Mouse (Mus musculus): ENCODE results near the gene Osbpl9. TPM values are rescaled to one million over a fixed set of nuclear protein-coding genes. Genes with fewer than 3 reads are reported as not detected.

Osbpl9 gene
- polyA plus RNA-seq, 1 experiment from 2014 or later, result 28.6 TPM

DNA sequence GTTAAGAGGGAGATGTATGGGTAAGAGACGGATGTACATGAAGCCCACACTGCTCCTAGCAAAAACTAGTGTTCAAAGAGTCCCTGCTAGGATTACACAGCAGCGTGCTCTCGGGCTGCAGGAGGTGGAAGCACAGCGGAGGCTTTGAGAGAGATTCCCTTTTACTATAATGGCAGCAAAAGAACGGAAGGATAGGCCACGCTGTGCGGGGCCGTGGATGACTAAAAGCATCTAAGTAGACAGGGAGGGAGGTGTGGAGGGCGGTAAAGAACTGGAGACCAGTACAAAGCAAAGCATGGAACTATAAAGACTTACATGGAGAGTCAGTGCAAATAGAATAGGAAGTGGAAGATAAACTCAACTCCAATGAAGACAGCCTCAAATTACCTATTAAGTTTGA, 74.1 kb downstream of the Osbpl9 start:
- H3K9me3 ChIP-seq (replicated peaks; ENCODE audit: control insufficient read depth, low read length), result no peaks in the 10 kb centered on the region
- no peak overlapping the region for H3K9ac ChIP-seq (ENCODE audit: low read depth, low read length)
- no peak overlapping the region for H3K27ac ChIP-seq (ENCODE audit: low read length)
- no peaks in the 10 kb centered on the region for H3K36me3 ChIP-seq (ENCODE audit: control insufficient read depth, insufficient read depth)
- no peaks in the 10 kb centered on the region for H3K27me3 ChIP-seq (ENCODE audit: control insufficient read depth, insufficient read depth, low read depth, low read length)
- H3K4me3 ChIP-seq (ENCODE audit: low read depth, low read length), result no peak overlapping the region
- H3K4me1 ChIP-seq (ENCODE audit: control insufficient read depth, low read depth, low read length), result no peaks in the 10 kb centered on the region; the same call in 1 of the 2 replicates
- no peak overlapping the region for H3K4me2 ChIP-seq (ENCODE audit: low read depth, low read length)
- 79% methylated on average over 9 of the region's 9 CpGs for WGBS (ENCODE audit: insufficient replicate concordance)
- ATAC-seq (ENCODE audit: low read depth), result no peak

DNA sequence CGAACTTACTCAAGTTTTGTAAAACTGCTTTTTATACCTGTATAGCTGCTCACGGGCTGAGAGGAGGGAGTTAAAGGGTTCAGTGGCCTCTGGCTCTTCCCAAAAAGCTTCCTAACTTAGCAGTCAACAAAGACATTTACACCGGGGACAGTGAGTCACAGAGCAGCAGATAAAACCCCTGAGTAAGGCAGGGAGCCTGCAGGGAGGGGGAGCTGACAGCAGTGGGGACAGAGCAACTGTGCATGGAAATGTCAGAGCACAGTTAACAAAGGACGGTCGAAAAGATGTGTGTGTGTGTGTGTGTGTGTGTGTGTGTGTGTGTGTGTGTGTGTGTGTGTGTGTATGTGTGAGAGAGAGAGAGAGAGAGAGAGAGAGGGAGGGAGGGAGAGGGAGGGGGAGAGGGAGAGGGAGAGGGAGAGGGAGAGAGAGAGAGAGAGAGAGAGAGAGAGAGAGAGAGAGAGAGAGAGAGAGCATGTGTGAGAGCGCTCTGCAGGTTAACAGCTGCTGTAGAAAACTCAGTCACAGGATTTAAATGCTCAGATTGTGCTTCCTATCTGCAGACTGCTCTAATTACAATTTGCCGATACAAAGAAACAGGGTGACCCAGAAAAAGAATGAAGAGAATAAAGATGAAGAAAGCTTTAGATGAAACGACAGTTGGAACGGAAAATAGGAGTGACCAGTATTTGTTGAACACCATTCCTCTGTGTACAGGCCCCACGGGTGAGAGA, 75.1 kb downstream of the Osbpl9 start:
- H3K4me2 ChIP-seq (ENCODE audit: low read depth, low read length), result no peak overlapping the region
- H3K4me3 ChIP-seq (ENCODE audit: low read depth, low read length), result no peak overlapping the region
- WGBS (ENCODE audit: insufficient replicate concordance), result 54% methylated on average over 10 of the region's 10 CpGs
- peaks cover 3% of the 10 kb centered on the region for H3K4me1 ChIP-seq (ENCODE audit: control insufficient read depth, low read depth, low read length)
- H3K27ac ChIP-seq (ENCODE audit: low read length), result no peak overlapping the region
- H3K27me3 ChIP-seq (ENCODE audit: control insufficient read depth, insufficient read depth, low read depth, low read length), result no peaks in the 10 kb centered on the region
- no peaks in the 10 kb centered on the region for H3K36me3 ChIP-seq (ENCODE audit: control insufficient read depth, insufficient read depth)
- H3K9me3 ChIP-seq (replicated peaks; ENCODE audit: control insufficient read depth, low read length), result no peaks in the 10 kb centered on the region
- ATAC-seq (ENCODE audit: low read depth), result no peak
- no peak overlapping the region for H3K9ac ChIP-seq (ENCODE audit: low read depth, low read length)

DNA sequence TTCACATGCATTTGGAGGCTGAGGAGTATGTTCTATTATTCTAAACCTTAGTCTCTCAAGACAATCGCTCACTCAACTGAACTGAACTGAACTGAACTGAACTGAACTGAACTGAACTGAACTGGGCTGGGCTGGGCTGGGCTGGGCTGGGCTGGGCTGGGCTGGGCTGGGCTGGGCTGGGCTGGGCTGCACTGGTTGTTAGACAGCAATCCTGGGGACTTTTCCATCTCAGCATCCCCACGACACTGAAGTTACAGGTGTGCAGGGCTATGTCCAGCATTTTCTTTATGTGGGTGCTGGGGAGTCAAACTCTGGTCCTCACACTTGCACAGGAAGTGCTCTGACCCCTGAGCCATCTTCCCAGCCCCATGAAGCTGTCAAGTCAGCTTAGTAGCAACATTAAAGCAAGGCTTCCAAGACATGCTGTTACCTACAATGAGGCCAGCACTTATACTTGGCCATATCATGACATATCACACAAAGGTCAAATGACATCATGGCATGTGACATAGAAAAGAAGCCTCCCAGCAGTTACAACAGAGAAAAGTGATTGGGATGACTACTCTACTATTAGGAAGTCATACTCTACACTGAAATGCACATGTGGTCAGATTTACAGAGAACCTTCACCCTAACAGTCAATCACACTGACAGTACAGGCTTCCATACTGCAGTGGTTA, 76.2 kb downstream of the Osbpl9 start:
- no peak overlapping the region for H3K4me3 ChIP-seq (ENCODE audit: low read depth, low read length)
- no peaks in the 10 kb centered on the region for H3K9me3 ChIP-seq (replicated peaks; ENCODE audit: control insufficient read depth, low read length)
- ATAC-seq (ENCODE audit: low read depth), result no peak
- H3K27me3 ChIP-seq (ENCODE audit: control insufficient read depth, insufficient read depth, low read depth, low read length), result no peaks in the 10 kb centered on the region
- H3K36me3 ChIP-seq (ENCODE audit: control insufficient read depth, insufficient read depth), result no peaks in the 10 kb centered on the region
- no peak overlapping the region for H3K27ac ChIP-seq (ENCODE audit: low read length)
- WGBS (ENCODE audit: insufficient replicate concordance), result 66% methylated on average over 2 of the region's 2 CpGs
- H3K4me1 ChIP-seq (ENCODE audit: control insufficient read depth, low read depth, low read length), result peaks cover 3% of the 10 kb centered on the region
- no peak overlapping the region for H3K4me2 ChIP-seq (ENCODE audit: low read depth, low read length)
- H3K9ac ChIP-seq (ENCODE audit: low read depth, low read length), result no peak overlapping the region

DNA sequence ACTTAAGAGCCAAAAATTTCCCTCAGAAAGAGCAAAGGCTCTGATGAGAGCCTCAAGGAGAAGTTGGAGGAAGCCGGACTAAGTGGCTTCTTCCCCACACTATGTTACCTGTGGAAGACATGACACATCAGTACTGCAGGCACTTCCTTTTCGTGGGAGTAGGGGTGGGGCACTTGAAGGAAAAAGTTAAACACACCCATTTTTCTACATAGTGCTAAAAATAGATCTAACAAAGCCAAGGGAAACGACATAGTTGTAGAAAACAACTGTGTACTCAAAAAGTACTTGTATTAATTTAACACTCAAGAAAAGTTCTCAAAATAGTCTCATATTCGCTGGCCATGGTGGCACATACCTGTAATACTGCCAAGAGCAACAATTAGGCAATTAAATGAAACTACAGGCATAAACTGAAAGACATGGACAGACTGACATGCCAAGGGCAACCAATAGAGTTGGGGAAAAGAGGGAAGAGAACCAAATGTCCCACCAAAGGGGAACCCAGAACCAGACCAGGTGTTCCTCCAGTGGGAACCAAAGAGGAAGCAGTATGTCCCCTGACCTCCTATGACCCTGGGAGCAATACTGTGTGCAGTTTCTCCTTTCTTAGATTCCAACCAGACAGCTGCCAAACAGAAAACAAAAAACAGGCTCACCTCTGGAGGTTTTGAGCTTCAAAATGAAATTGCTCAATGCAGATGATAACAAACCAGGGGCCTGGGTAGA, 79.1 kb downstream of the Osbpl9 start:
- H3K4me3 ChIP-seq (ENCODE audit: low read depth, low read length), result no peak overlapping the region
- no peaks in the 10 kb centered on the region for H3K36me3 ChIP-seq (ENCODE audit: control insufficient read depth, insufficient read depth)
- H3K9me3 ChIP-seq (replicated peaks; ENCODE audit: control insufficient read depth, low read length), result no peaks in the 10 kb centered on the region
- H3K27ac ChIP-seq (ENCODE audit: low read length), result no peak overlapping the region
- H3K4me2 ChIP-seq (ENCODE audit: low read depth, low read length), result no peak overlapping the region
- H3K27me3 ChIP-seq (ENCODE audit: control insufficient read depth, insufficient read depth, low read depth, low read length), result no peaks in the 10 kb centered on the region
- H3K9ac ChIP-seq (ENCODE audit: low read depth, low read length), result no peak overlapping the region
- H3K4me1 ChIP-seq (ENCODE audit: control insufficient read depth, low read depth, low read length), result peaks cover 7% of the 10 kb centered on the region
- ATAC-seq (ENCODE audit: low read depth), result no peak
- 36% methylated on average over 4 of the region's 4 CpGs for WGBS (ENCODE audit: insufficient replicate concordance)

DNA sequence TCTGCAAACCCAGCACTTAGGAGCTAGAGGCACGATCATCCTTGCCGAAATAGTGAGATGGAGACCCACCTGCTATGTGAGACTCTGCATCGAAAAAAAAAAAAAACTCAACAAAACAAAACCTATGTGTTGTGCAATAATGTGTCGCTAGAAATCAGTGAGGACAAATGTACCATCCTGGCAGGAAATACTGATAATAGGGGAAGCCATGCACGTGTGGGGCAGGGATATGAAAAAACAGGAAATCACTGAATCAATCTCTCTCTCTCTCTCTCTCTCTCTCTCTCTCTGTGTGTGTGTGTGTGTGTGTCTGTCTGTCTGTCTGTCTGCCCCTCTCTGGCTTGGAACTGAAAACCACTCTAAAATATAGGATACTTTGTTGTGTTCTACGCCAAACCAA, 81.3 kb downstream of the Osbpl9 start:
- 40% methylated on average over 6 of the region's 6 CpGs for WGBS (ENCODE audit: insufficient replicate concordance)

DNA sequence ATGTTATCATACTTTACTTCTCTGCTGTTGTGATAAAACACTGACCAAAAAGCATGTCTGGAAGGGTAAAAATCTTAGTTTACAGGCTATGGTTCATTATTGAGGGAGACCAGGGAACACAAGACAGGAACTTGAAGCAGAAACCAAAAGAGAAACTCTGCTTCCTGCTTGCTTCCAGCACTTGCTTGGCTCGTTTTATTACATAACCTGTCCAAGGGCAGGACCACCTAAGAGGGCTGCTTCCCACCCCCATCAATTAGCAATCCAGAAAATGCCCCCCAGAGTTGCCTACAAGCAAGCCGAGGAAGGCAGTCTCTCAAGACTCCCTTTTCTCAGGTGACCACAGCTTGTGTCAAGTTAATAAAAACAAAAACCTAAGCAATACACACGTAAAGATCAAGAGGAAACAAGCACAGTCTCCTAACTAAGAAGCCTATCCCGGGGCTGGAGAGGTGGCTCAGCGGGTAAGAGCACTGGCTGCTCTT, 82.4 kb downstream of the Osbpl9 start:
- 56% methylated on average over 5 of the region's 5 CpGs for WGBS (ENCODE audit: insufficient replicate concordance)
- no peak for ATAC-seq (ENCODE audit: low read depth)
- Histone ChIP-seq H3K27ac (ENCODE audit: low read length) (no peak overlapping the region), H3K4me3 (ENCODE audit: low read depth, low read length) (no peak overlapping the region), H3K9ac (ENCODE audit: low read depth, low read length) (no peak overlapping the region), H3K4me2 (ENCODE audit: low read depth, low read length) (no peak overlapping the region), H3K9me3 (replicated peaks; ENCODE audit: control insufficient read depth, low read length) (no peaks in the 10 kb centered on the region), H3K27me3 (ENCODE audit: control insufficient read depth, insufficient read depth, low read depth, low read length) (no peaks in the 10 kb centered on the region), H3K36me3 (ENCODE audit: control insufficient read depth, insufficient read depth) (no peaks in the 10 kb centered on the region), H3K4me1 (ENCODE audit: control insufficient read depth, low read depth, low read length) (peaks cover 19% of the 10 kb centered on the region)

More for the DNA sequence above, 81.3 kb downstream of the Osbpl9 start:
- no peak overlapping the region for H3K4me2 ChIP-seq (ENCODE audit: low read depth, low read length)
- H3K9me3 ChIP-seq (replicated peaks; ENCODE audit: control insufficient read depth, low read length), result no peaks in the 10 kb centered on the region
- no peaks in the 10 kb centered on the region for H3K36me3 ChIP-seq (ENCODE audit: control insufficient read depth, insufficient read depth)
- ATAC-seq (ENCODE audit: low read depth), result no peak
- no peak overlapping the region for H3K27ac ChIP-seq (ENCODE audit: low read length)
- H3K27me3 ChIP-seq (ENCODE audit: control insufficient read depth, insufficient read depth, low read depth, low read length), result no peaks in the 10 kb centered on the region
- no peak overlapping the region for H3K4me3 ChIP-seq (ENCODE audit: low read depth, low read length)
- H3K4me1 ChIP-seq (ENCODE audit: control insufficient read depth, low read depth, low read length), result peaks cover 15% of the 10 kb centered on the region
- H3K9ac ChIP-seq (ENCODE audit: low read depth, low read length), result no peak overlapping the region

DNA sequence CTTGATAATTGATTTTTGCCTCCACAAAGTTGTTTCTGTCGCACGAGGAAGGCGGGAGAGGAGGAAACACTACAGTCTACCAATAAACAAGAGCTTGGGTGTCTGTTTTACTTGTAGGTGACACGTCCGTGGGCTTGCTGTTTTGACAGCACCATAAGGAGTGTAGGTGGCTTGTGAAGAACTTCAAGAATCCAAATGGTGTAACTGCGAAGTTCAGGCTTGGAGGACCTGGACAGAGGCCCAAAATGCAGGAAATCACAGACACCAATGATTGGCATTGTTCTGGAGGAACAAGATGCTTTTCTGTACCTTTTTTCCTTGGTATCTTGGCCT, 83.8 kb downstream of the Osbpl9 start:
- Histone ChIP-seq H3K4me3 (ENCODE audit: low read depth, low read length) (peak overlapping the region; percentile 66), H3K27ac (ENCODE audit: low read length) (peak overlapping the region; percentile 49), H3K9me3 (replicated peaks; ENCODE audit: control insufficient read depth, low read length) (no peaks in the 10 kb centered on the region), H3K9ac (ENCODE audit: low read depth, low read length) (peak overlapping the region; percentile 72), H3K36me3 (ENCODE audit: control insufficient read depth, insufficient read depth) (no peaks in the 10 kb centered on the region), H3K4me2 (ENCODE audit: low read depth, low read length) (peak overlapping the region; percentile 78), H3K4me1 (ENCODE audit: control insufficient read depth, low read depth, low read length) (peaks cover 25% of the 10 kb centered on the region), H3K27me3 (ENCODE audit: control insufficient read depth, insufficient read depth, low read depth, low read length) (no peaks in the 10 kb centered on the region)
- peak; percentile 4; the same call in 1 of the 2 replicates for ATAC-seq (ENCODE audit: low read depth)
- 5% methylated on average over 6 of the region's 6 CpGs for WGBS (ENCODE audit: insufficient replicate concordance)

DNA sequence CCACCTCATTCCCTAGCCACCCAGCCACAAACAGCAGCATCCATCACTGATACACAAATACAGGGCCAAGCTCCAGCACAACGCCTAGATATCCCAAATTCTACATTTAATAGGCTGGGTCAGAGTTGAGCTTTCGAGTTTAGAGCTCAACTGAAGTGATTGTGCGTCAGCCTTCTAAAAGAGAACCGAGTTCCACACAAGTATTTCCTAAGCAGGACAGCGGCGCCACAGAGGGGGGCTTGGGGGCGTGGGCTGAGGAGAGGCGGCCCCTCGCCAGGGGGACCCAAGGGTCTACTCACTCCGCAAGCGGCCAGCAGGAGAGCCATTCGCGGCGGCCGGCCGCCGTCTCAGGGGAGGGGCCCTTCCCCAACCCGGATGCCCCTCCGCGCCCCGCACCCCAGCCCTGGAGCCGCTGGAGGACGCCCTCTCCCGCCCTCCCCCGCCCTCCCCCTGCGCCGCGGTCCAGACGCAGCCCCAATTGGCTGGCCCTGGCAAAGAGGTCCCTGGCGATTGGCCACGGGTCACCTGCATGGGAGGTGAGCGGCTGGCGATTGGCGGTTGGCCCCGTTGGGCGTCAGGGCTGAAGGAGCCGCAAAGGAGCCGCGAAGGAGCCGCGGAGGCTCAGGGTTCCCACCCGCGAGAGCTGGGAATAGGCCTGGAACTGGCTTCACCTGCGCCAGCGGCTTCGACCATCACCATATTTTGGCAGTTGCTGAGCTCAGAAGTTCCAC, 84.3 kb downstream of the Osbpl9 start:
- H3K4me1 ChIP-seq (ENCODE audit: control insufficient read depth, low read depth, low read length), result peaks cover 24% of the 10 kb centered on the region
- peak overlapping the region; percentile 78 for H3K4me2 ChIP-seq (ENCODE audit: low read depth, low read length)
- H3K9ac ChIP-seq (ENCODE audit: low read depth, low read length), result peak overlapping the region; percentile 72
- H3K9me3 ChIP-seq (replicated peaks; ENCODE audit: control insufficient read depth, low read length), result no peaks in the 10 kb centered on the region
- no peaks in the 10 kb centered on the region for H3K36me3 ChIP-seq (ENCODE audit: control insufficient read depth, insufficient read depth)
- WGBS (ENCODE audit: insufficient replicate concordance), result under 1% methylated on average over 32 of the region's 46 CpGs
- peak; percentile 100 for ATAC-seq (ENCODE audit: low read depth)
- peak overlapping the region; percentile 73 for H3K27ac ChIP-seq (ENCODE audit: low read length)
- H3K4me3 ChIP-seq (ENCODE audit: low read depth, low read length), result peak overlapping the region; percentile 66
- no peaks in the 10 kb centered on the region for H3K27me3 ChIP-seq (ENCODE audit: control insufficient read depth, insufficient read depth, low read depth, low read length)

Data from liver, embryonic 16.5 days (tissue).